Mouse (Mus musculus) brain, embryonic 14.5 days (tissue): ENCODE data around the gene Usp2.

ENCODE experiments used
- CTCF ChIP-seq: fragments of 200-500 bp; IDR thresholded peaks from 2 replicates; pipeline ENCODE4 v1.5.1; 2012; ENCODE audit warnings: inconsistent platforms, mild to moderate bottlenecking, moderate library complexity, borderline replicate concordance; ENCODE audit not compliant: insufficient read depth, insufficient read length; ENCODE audit errors: extremely low read depth
- POLR2A ChIP-seq: fragments of 200-500 bp; IDR thresholded peaks from 2 replicates; pipeline ENCODE4 v1.6.1; 2012; ENCODE audit warnings: mild to moderate bottlenecking, inconsistent platforms, borderline replicate concordance; ENCODE audit not compliant: poor library complexity, insufficient read depth, insufficient read length, severe bottlenecking; ENCODE audit errors: extremely low read depth

- no peak for TF ChIP-seq CTCF
- no peak for TF ChIP-seq POLR2A
Measured at GRCm38 (mm10) chr9:44108269-44109055, 41.6 kb downstream of the Usp2 start.
